Mouse (Mus musculus): ENCODE results near the gene Slc22a30. TPM values are rescaled to one million over a fixed set of nuclear protein-coding genes. Genes with fewer than 3 reads are reported as not detected.
"Not testable (repeated sequence)": the region's sequence is repeated elsewhere in the genome, so short reads cannot be mapped to it uniquely, and the experiment has no call there.

Gene Slc22a30
- polyA plus RNA-seq (2015; fragmentation: Nextera tagmentation; extraction: Ambion mirVana), result not detected in 2 replicates

DNA sequence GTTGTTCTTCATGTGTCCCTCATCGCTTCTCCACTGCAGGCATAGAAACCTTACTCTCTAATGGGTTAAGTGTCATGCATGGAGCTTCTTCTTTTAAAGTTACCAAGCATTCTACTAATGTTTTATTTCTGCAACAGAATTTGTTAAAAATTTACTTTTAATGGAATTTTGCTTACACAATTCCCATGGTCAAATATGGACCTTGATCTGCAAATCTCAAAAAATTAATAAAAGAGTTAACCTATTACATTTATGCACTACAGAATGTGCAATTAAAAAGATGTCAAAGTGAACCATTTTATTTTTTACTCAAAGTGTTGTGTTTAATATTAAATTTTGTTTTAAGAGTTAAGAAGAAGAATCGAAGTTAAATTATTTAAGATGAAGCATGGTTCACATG is at the start of gene Slc22a30:
Slc22a30 (minus strand) TSS at position 101 of the 400 bp plus-strand sequence.
- not testable (repeated sequence) for ATAC-seq; H3K36me3 ChIP-seq; H3K4me1 ChIP-seq (replicated peaks); H3K4me3 ChIP-seq (replicated peaks); H3K4me2 ChIP-seq (replicated peaks); H3K9ac ChIP-seq; H3K9me3 ChIP-seq; H3K27ac ChIP-seq; H3K27me3 ChIP-seq (replicated peaks)
- 87% methylated on average over 1 of the region's 2 CpGs for WGBS

DNA sequence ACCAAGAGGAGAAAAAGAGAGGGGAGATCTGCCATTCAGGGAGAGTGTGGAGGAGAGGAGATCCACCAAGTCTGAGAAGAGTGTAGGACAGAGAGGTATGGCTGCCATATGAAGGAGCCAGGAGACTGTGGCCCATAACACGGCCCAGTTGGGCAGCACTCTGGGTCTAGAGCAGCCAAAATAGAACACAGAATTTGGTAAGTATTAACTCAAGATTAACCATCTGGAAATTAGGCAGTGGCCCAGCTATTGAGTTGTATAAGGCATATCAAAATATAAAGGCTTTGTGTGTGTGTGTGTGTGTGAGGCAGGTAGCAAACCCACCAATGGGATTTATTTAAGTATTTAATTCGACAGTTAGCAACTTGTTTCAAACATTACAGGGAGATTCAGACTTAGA is 43.4 kb upstream of the Slc22a30 start:
- no peaks in the 10 kb centered on the region for H3K4me1 ChIP-seq (replicated peaks)
- no peak overlapping the region for H3K4me3 ChIP-seq (replicated peaks)
- no peak overlapping the region for H3K4me2 ChIP-seq (replicated peaks)
- no peak overlapping the region for H3K27ac ChIP-seq
- no peaks in the 10 kb centered on the region for H3K9me3 ChIP-seq
- no peak for ATAC-seq
- 71% methylated on average over 2 of the region's 2 CpGs for WGBS
- no peaks in the 10 kb centered on the region for H3K36me3 ChIP-seq
- no peak overlapping the region for H3K9ac ChIP-seq
- no peaks in the 10 kb centered on the region for H3K27me3 ChIP-seq (replicated peaks)

- Histone ChIP-seq H3K4me1 (replicated peaks) (no peaks in the 10 kb centered on the region), H3K27ac (no peak overlapping the region)
These were observed 42.6 kb upstream of the Slc22a30 start for GRCm38 (mm10) chr19:8447516-8447915.

DNA sequence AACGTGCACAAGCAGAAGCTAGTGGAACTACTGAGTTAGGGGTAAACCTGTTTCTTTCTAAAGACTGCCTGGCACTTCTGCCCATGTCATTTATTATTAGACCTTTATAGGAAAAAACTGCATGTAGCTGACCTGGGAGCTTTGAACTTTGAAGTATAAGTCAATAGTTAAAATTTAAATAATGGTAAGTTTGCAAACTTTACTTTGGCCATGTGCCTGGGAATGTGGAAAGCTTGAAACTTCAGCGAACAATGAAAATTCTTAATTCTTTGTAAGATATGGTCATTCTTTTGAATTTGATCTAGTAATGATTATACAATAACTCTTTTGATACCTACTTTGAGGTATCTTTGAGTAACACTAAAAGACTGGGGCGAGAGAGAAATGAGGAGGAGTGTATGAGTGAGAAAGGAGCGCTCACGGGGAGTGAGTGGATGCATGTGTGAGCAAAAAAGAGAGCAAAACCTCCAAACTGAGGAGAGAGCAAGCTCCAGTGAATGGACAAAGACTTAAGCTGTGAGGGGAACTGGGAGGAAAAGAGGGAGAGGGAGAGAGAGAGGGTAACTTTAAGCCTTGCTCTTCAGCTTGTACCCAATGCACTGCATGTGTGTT is 26.2 kb upstream of the Slc22a30 start:
- WGBS, result 85% methylated on average over 5 of the region's 5 CpGs

More at GRCm38 (mm10) chr19:8447516-8447915, 42.6 kb upstream of the Slc22a30 start:
- no peak overlapping the region for H3K9ac ChIP-seq
- H3K9me3 ChIP-seq, result no peaks in the 10 kb centered on the region
- H3K4me3 ChIP-seq (replicated peaks), result no peak overlapping the region
- 78% methylated on average over 1 of the region's 1 CpGs for whole genome bisulfite sequencing
- H3K4me2 ChIP-seq (replicated peaks), result no peak overlapping the region
- H3K36me3 ChIP-seq, result no peaks in the 10 kb centered on the region
- ATAC-seq, result no peak
- no peaks in the 10 kb centered on the region for H3K27me3 ChIP-seq (replicated peaks)

GRCm38 (mm10) chr19:8407290-8408021 is 2.5 kb upstream of the Slc22a30 start:
- H3K9ac ChIP-seq; H3K9me3 ChIP-seq; ATAC-seq; H3K27me3 ChIP-seq (replicated peaks); H3K36me3 ChIP-seq; H3K4me3 ChIP-seq (replicated peaks); H3K27ac ChIP-seq; H3K4me2 ChIP-seq (replicated peaks); H3K4me1 ChIP-seq (replicated peaks): not testable (repeated sequence)
- 56% methylated on average over 14 of the region's 14 CpGs for WGBS

More for the DNA sequence above, 26.2 kb upstream of the Slc22a30 start:
- Histone ChIP-seq H3K4me2 (replicated peaks) (no peak overlapping the region), H3K9me3 (no peaks in the 10 kb centered on the region), H3K4me3 (replicated peaks) (no peak overlapping the region), H3K27ac (no peak overlapping the region), H3K4me1 (replicated peaks) (no peaks in the 10 kb centered on the region), H3K27me3 (replicated peaks) (no peaks in the 10 kb centered on the region), H3K9ac (no peak overlapping the region), H3K36me3 (no peaks in the 10 kb centered on the region)
- no peak for ATAC-seq

Other genes with a start within 250 kb of the Slc22a30 start
- gene Slc22a29, start 186.2 kb downstream of the Slc22a30 start, polyA plus RNA-seq (2015; fragmentation: Nextera tagmentation; extraction: Ambion mirVana), result 0.06 TPM in 1 of 2 replicates, not detected in the other
- gene Slc22a8, start 186.1 kb upstream of the Slc22a30 start, polyA plus RNA-seq (2015; fragmentation: Nextera tagmentation; extraction: Ambion mirVana), result 0.05 TPM in 1 of 2 replicates, not detected in the other
- gene Slc22a6, start 212.9 kb upstream of the Slc22a30 start, polyA plus RNA-seq (2015; fragmentation: Nextera tagmentation; extraction: Ambion mirVana), result 0.05 TPM in 1 of 2 replicates, not detected in the other